Mouse (Mus musculus) heart, adult 2 months (tissue): ENCODE measurements around the gene Acvr2b. TPM values are rescaled to one million over a fixed set of nuclear protein-coding genes. Genes with fewer than 3 reads are reported as not detected.
A peak's percentile ranks its signal among the peaks of the same experiment; 100 is the strongest.

Experiments
- DNase-seq, 2 experiments: peaks; one replicate each; pipeline ENCODE4 v3.0.0; 2021
- H3K27ac ChIP-seq: fragments of 200-600 bp; 2 replicates; pipeline ENCODE4 v1.8.1; 2022
- H3K27me3 ChIP-seq: fragments of 200-500 bp; 2 replicates; pipeline ENCODE4 v1.6.1; 2012; ENCODE audit warnings: mild to moderate bottlenecking, low read length, inconsistent platforms, mixed read lengths; ENCODE audit not compliant: control insufficient read depth, insufficient read depth
- H3K36me3 ChIP-seq: fragments of 200-500 bp; 2 replicates; pipeline ENCODE4 v1.6.1; 2012; ENCODE audit warnings: low read length, inconsistent platforms; ENCODE audit not compliant: control insufficient read depth, insufficient read depth
- H3K4me1 ChIP-seq: fragments of 200-500 bp; 2 replicates; pipeline ENCODE4 v1.6.1; 2011; ENCODE audit warnings: low read length; ENCODE audit not compliant: control insufficient read depth, insufficient read depth
- H3K4me3 ChIP-seq: fragments of 200-600 bp; 2 replicates; pipeline ENCODE4 v1.8.1; 2022
- H3K79me2 ChIP-seq: fragments of 200-500 bp; replicated peaks from 2 replicates; pipeline ENCODE4 v1.6.1; 2012; ENCODE audit warnings: mild to moderate bottlenecking, inconsistent platforms, low read length, moderate library complexity, mixed read lengths; ENCODE audit not compliant: control insufficient read depth, insufficient read depth
- H3K9ac ChIP-seq: fragments of 200-500 bp; 2 replicates; pipeline ENCODE4 v1.6.1; 2012; ENCODE audit warnings: low read depth, mild to moderate bottlenecking, control low read depth, inconsistent platforms, low read length, mixed read lengths
- CTCF ChIP-seq: fragments of 200-600 bp; IDR thresholded peaks from 2 replicates; pipeline ENCODE4 v1.8.1; 2022; ENCODE audit warnings: antibody characterized with exemption, mild to moderate bottlenecking, moderate library complexity
- EP300 ChIP-seq: fragments of 200-500 bp; IDR thresholded peaks from 2 replicates; pipeline ENCODE4 v1.6.1; 2011; ENCODE audit warnings: low read depth, low read length, control low read depth; ENCODE audit not compliant: insufficient read depth
- POLR2A ChIP-seq: fragments of 200-500 bp; IDR thresholded peaks from 2 replicates; pipeline ENCODE4 v1.6.1; 2011; ENCODE audit warnings: mild to moderate bottlenecking, low read depth, low read length, control low read depth; ENCODE audit not compliant: insufficient read depth
- WGBS: fragments of 180-500 bp; shearing (Covaris S2); methylation state at CpG from one replicate; pipeline ENCODE4 v1.1.7; 2018; 5-methylcytosine and 5-hydroxymethylcytosine counted together
- intact Hi-C: fragments of 180-260 bp; cut with DNase I; formaldehyde crosslinking; loops from one replicate; pipeline ENCODE4 v1.15.1; 2025
- polyA plus RNA-seq: library from polyadenylated mRNA; depleted of rRNA; stranded (reverse); fragments of >200 nt; gene quantifications from 2 replicates; pipeline ENCODE4 v1.2.3, GENCODE M21; 2012
- total RNA-seq, 2 experiments: library from RNA; stranded (reverse); gene quantifications; 2 replicates each; pipeline ENCODE4 v1.2.3; 2021

The Acvr2b gene
- total and polyA plus RNA-seq, 3 experiments = 2.2 to 6.8 (median 4.6) TPM

DNA sequence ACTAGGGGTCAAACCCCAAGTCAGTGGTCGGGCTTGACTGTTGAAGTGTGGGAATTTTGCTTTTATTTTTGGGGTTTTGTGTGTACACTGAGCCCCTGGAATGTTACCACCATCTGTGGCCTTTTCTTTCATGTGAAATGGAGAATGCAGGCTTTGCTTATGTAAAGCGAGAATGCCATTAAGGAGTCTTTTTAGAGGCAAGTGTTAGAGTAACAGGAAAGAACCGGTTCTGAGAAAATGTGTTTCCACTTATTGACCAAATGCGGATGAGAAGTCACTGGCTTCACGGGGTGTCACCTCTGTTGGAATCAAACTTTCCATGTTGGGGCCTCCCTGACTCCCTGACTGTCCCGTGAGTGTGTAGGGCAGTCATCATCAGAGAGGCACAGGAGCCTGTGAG is 26.4 kb upstream of the Acvr2b start:
- Histone ChIP-seq H3K79me2 (no peaks in the 10 kb centered on the region), H3K27ac (no peak overlapping the region), H3K36me3 (no peaks in the 10 kb centered on the region), H3K4me1 (no peaks in the 10 kb centered on the region), H3K9ac (no peak overlapping the region), H3K4me3 (no peak overlapping the region), H3K27me3 (no peaks in the 10 kb centered on the region)
- no peak for DNase-seq
- WGBS = 67% methylated on average over 6 of the region's 6 CpGs
- intact Hi-C loops = no loop called here
- TF ChIP-seq POLR2A (no peak), EP300 (no peak), CTCF (no peak)

DNA sequence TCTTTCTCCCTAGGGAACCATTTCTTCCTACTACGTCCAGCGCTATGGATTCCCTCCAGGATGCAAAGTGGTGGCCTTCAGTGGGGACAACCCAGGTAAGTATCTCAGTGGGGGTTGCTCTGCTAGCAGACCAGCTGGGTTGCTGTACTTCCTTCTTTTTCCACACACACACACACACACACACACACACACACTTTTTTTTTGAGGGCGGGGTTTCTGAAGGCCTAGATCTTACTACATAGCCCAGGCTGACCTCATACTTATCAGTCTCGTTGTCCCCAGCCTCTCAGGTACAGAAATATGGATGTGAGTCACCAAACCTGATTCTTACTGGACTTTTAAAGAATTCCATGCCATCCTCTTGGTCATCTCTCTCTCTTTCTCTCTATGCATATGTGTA is 23.7 kb upstream of the Acvr2b start:
- intact Hi-C loops = no loop called here

DNA sequence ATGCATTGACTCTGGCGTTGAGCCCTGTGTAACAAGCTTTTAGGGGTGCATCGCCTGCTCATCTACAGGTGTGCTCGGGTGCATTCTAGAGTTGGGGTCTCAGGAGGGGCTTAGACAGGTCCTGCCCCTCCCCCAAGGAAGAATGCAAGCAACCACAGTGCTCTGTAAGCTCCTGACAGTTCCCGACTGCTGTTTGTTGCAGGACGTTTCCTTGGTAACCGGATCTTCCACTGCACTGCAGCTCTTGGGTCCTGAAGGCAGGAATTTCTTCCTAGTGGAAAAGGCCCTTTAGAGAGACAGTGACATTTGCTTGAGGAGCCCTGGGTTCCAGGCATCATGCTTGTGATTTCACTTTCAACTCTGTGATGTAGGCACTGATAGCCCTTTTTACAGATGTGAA is 19.3 kb upstream of the Acvr2b start:
- Histone ChIP-seq H3K4me1 (no peaks in the 10 kb centered on the region), H3K9ac (no peak overlapping the region), H3K36me3 (no peaks in the 10 kb centered on the region), H3K27me3 (no peaks in the 10 kb centered on the region), H3K27ac (no peak overlapping the region), H3K79me2 (no peaks in the 10 kb centered on the region), H3K4me3 (no peak overlapping the region)
- WGBS = 52% methylated on average over 6 of the region's 6 CpGs
- TF ChIP-seq EP300 = no peak
- TF ChIP-seq CTCF = no peak
- no peak for TF ChIP-seq POLR2A
- DNase-seq = no peak
- intact Hi-C loops = no loop called here

More for the DNA sequence above, 23.7 kb upstream of the Acvr2b start:
- Histone ChIP-seq H3K27me3 (no peaks in the 10 kb centered on the region), H3K36me3 (no peaks in the 10 kb centered on the region), H3K4me3 (no peak overlapping the region), H3K4me1 (no peaks in the 10 kb centered on the region), H3K79me2 (no peaks in the 10 kb centered on the region), H3K27ac (no peak overlapping the region), H3K9ac (no peak overlapping the region)
- 81% methylated on average over 4 of the region's 4 CpGs for WGBS
- no peak for DNase-seq
- no peak for TF ChIP-seq CTCF
- no peak for TF ChIP-seq POLR2A
- no peak for TF ChIP-seq EP300

DNA sequence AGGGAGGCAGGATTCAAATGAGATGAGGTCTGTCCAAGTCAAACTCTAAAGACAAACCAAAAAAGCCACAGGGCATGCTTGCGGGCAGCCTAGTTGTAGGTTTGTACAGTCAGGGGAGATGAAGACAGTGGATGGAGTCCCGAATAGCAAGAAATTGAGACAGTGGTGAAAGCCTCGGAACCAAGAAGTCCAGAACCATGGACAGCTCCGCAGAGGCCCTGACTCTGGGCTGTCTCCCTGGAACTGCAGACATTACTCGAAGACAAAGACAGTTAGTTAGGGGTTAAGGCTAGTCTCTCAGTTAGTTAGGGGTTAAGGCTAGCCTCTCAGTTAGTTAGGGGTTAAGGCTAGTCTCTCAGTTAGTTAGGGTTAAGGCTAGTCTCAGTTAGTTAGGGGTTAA is 13.0 kb upstream of the Acvr2b start:
- Histone ChIP-seq H3K27me3 (no peaks in the 10 kb centered on the region), H3K9ac (no peak overlapping the region), H3K79me2 (no peaks in the 10 kb centered on the region), H3K36me3 (no peaks in the 10 kb centered on the region), H3K4me3 (no peak overlapping the region), H3K4me1 (no peaks in the 10 kb centered on the region), H3K27ac (no peak overlapping the region)
- TF ChIP-seq CTCF (no peak), EP300 (no peak), POLR2A (no peak)
- intact Hi-C loops = no loop called here
- no peak for DNase-seq
- whole genome bisulfite sequencing = 40% methylated on average over 5 of the region's 5 CpGs

DNA sequence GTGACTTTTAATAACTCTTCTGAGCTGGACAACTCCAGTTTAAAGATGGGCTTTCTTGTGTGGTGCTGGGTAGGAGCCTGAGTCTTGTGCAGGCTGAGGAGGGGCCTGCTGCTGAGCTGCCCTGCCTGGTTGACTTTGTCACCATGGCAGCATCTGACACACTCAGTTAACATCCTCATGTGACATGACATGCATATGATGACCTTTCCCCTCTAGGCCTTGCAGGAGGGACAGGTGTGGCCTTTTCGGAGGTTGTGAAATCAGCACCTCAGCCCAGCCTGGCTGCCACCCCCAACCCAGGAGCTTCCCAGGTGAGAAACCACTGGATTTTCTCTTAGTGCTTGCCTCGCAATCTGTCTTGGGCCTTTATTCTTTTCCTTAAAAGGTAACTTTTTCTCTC is 11.7 kb upstream of the Acvr2b start:
- 97% methylated on average over 2 of the region's 2 CpGs for WGBS
- no peaks in the 10 kb centered on the region for H3K4me1 ChIP-seq
- intact Hi-C loops = no loop called here

DNA sequence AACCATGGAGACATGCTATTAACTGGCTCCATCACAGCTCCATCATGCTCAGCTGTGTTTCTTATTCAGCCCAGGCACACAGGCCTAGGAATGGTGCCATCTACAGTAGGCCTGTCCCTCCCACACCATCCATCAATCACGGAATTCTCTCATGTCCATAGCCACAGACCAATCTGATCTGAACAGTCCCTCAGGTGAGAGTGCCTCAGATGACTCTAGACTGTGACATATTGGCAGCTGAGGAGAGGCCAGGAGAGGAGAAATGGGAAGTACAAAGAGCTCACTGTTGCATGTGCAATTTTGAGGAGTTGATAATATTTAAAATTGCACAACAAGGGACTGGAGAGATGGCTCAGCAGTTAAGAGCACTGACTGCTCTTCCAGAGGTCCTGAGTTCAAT is 7.1 kb upstream of the Acvr2b start:
- Histone ChIP-seq H3K79me2 (no peaks in the 10 kb centered on the region), H3K27ac (no peak overlapping the region), H3K27me3 (no peaks in the 10 kb centered on the region), H3K4me1 (no peaks in the 10 kb centered on the region), H3K4me3 (no peak overlapping the region), H3K36me3 (no peaks in the 10 kb centered on the region), H3K9ac (no peak overlapping the region)
- DNase-seq = no peak
- intact Hi-C loops = no loop called here
- 74% methylated on average over 1 of the region's 1 CpGs for WGBS
- TF ChIP-seq EP300 (no peak), POLR2A (no peak), CTCF (0 out of 2 replicates have a peak, but pooled peaks have one; percentile 9)

More for the DNA sequence above, 11.7 kb upstream of the Acvr2b start:
- TF ChIP-seq CTCF (no peak), POLR2A (no peak), EP300 (no peak)
- no peaks in the 10 kb centered on the region for H3K36me3 ChIP-seq
- H3K4me3 ChIP-seq = no peak overlapping the region
- H3K79me2 ChIP-seq = no peaks in the 10 kb centered on the region
- H3K27ac ChIP-seq = no peak overlapping the region
- no peaks in the 10 kb centered on the region for H3K27me3 ChIP-seq
- no peak overlapping the region for H3K9ac ChIP-seq
- DNase-seq = no peak
